Mouse (Mus musculus) left cerebral cortex, postnatal 4 days (tissue): Measurements from ENCODE around the gene Srgap3. TPM values are rescaled to one million over a fixed set of nuclear protein-coding genes. Genes with fewer than 3 reads are reported as not detected.
A peak's percentile ranks its signal among the peaks of the same experiment; 100 is the strongest.
"Not testable (repeated sequence)": the region's sequence is repeated elsewhere in the genome, so short reads cannot be mapped to it uniquely, and the experiment has no call there.

Experiments
- DNase-seq: peaks from one replicate; pipeline ENCODE4 v3.0.0-alpha.2; 2022
- intact Hi-C: fragments of 180-260 bp; cut with DNase I; formaldehyde crosslinking; loops from one replicate; pipeline ENCODE4 v1.15.1; 2025
- total RNA-seq, 2 experiments: library from RNA; stranded (reverse); gene quantifications; 2 replicates each; pipeline ENCODE4 v1.2.3; 2021

Gene Srgap3
- total RNA-seq, 2 experiments from 2014 or later: 276 to 282 TPM

- intact Hi-C loops: loop anchor here (10.0 kb wide), 1 partner anchor 188 kb away; the partner anchor contains the start of gene Srgap3
- DNase-seq: no peak
These were observed 190.2 kb downstream of the Srgap3 start for GRCm38 (mm10) chr6:112756866-112757265.

DNA sequence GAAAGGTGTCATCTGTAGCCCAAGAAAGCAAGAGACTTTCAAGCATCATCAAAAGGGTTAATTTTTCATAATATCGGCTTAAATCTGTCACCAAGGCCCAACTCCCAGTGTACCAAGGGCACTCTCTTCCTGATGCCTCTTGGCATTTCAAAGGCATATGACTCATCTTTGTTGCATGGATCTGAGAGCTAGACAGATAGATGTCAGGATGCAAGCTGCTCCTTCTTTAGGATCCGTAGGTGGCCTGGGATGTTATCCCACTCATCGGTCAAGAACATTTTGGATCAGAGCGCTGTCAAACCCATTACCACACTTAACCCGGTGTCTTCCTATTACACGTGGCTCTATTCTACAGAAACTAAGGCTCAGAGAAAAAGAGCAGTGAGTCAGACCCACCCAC, 192.1 kb downstream of the Srgap3 start:
- intact Hi-C loops: loop anchor here (10.0 kb wide), 1 partner anchor 190 kb away; the partner anchor contains the start of gene Srgap3
- DNase-seq: no peak

- intact Hi-C loops: loop anchor here (10.0 kb wide), 1 partner anchor 192 kb away; the partner anchor contains the start of gene Srgap3
- no peak for DNase-seq
These were observed 194.5 kb downstream of the Srgap3 start for GRCm38 (mm10) chr6:112752517-112752916.

DNA sequence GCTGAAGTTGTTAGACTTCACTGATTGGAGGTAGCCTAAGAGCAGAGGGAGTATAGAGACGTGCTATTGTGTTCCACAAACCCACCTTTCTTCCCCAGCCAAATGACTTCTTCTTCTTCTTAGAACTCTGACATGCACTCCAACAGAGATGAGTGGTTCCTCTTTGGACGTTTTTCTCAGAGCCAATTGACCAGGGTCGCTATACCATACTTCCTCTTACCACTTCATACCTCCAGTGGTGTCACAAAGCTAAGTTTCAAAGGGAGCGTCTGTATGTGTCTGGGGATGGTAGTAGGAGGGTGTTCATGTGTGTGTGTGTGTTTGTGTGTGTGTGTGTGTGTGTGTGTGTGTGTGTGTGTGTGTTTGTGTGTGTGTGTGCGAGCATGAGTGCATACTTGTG, 195.1 kb downstream of the Srgap3 start:
- intact Hi-C loops: loop anchor here (10.0 kb wide), 1 partner anchor 193 kb away; the partner anchor contains the start of gene Srgap3
- no peak for DNase-seq

GRCm38 (mm10) chr6:112742297-112742696, 204.8 kb downstream of the Srgap3 start:
- intact Hi-C loops: no loop called here
- no peak for DNase-seq

- intact Hi-C loops: no loop called here
- DNase-seq: no peak
These were observed 205.3 kb downstream of the Srgap3 start for GRCm38 (mm10) chr6:112741766-112742165.

DNA sequence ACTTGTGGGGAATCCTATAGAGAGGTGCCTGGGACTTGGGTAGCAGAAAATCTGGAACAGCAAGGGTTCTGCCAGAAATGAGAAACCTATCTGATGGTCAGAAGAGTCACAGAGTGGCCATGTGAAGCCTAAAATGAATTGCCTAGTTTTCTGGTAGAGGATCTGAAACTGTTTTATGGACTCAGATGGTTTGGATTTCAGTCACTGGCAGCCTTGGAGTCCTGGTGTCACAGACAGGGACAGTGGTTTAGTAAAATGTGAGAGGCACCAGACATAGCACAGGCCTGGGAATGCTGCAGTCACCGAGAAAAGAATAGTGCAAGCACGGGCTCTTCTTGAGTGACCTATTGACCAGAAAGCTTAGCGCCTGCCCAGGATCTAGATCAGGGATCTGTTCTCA, 207.4 kb downstream of the Srgap3 start:
- intact Hi-C loops: no loop called here
- DNase-seq: no peak

DNA sequence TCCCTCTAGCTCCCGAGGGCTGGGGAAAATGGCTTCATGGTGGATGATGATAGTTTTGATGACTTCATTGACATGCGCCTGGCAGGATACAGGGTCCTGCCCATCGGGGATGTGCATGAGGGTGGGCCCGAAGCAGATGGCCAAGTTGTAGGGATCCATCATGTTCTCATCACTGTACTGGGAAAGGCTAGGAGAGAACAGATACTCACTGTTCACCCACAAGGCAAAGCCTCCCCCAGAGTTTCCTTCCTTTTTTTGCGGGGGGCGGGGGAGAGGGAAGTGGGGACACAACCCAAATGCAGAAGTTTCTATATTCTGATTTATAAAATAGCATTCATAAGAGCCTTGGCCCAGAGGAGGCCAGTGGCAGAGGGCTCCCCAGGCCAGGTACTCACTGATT, 208.1 kb downstream of the Srgap3 start:
- DNase-seq: no peak
- intact Hi-C loops: no loop called here

GRCm38 (mm10) chr6:112736471-112736870, 210.6 kb downstream of the Srgap3 start:
- intact Hi-C loops: no loop called here
- no peak for DNase-seq

DNA sequence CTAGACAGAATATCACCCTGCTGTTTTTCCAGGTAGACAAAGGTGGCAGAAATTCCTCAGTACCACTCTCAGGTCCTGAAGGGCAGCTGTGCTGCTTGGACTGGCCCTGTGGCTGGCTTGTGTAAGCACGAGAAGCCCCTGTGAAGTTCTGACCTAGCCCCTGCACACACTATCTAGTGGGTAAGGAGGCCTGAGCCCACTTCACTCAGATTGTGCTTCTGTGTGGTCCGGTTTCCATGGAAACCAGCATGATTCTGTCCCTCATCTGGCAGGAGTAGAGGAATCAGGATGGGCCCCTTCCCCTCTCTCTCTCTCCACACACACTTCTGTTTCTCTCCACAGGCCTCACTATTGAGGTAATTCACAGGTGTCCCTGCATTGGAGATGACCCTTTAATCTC, 212.0 kb downstream of the Srgap3 start:
- no peak for DNase-seq
- intact Hi-C loops: no loop called here

GRCm38 (mm10) chr6:112733942-112734341, 213.1 kb downstream of the Srgap3 start:
- intact Hi-C loops: no loop called here
- no peak for DNase-seq

GRCm38 (mm10) chr6:112732434-112732833, 214.6 kb downstream of the Srgap3 start:
- no peak for DNase-seq
- intact Hi-C loops: no loop called here

- no peak for DNase-seq
These were observed 215.7 kb downstream of the Srgap3 start for GRCm38 (mm10) chr6:112731386-112731785.

GRCm38 (mm10) chr6:112728760-112729422, 218.2 kb downstream of the Srgap3 start:
- intact Hi-C loops: no loop called here
- peak; percentile 45 for DNase-seq

More at GRCm38 (mm10) chr6:112731386-112731785, 215.7 kb downstream of the Srgap3 start:
- intact Hi-C loops: no loop called here

DNA sequence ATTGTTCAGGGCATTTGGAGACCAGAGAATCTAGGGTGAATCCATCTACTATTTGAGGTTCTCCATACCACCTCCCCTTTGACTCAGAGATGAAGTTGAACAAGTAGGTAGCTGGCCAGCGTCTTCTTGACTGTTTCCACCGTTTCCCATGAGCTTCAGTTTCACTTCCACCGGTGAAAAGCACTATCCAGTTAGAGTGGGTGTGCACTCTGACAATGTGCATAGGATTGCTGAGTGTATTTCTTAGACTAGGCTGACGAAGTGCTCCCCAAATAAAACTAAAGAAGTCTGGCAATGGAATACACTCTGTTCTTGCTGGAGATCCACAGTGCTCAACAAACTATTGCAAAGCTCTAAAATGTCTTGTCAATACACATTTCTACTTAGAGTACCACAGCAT, 221.6 kb downstream of the Srgap3 start:
- intact Hi-C loops: no loop called here
- no peak for DNase-seq

GRCm38 (mm10) chr6:112720409-112721080, 226.5 kb downstream of the Srgap3 start:
- DNase-seq: no peak
- intact Hi-C loops: no loop called here

GRCm38 (mm10) chr6:112719983-112720382, 227.1 kb downstream of the Srgap3 start:
- no peak for DNase-seq
- intact Hi-C loops: loop anchor here (5.0 kb wide), 1 partner anchor 282 kb away; no protein-coding TSS in a partner anchor

DNA sequence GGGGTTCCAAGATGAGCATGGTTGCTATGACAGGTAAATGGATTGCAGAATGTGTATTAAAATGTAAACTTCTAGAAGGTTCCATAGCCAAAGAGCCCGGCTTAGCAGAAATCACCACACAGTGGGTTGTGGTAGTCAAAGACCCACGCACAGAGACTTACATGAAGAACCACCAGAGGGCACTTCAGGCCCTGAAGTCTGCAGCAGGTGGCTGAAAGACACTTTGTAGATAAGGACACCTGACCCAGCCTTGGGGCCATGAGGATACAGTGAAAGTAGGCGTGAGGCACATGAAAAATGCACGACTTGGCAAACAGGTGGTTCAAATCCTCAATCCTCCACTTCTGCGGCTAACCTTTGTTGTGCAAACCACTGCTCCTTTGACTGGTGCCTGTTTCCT, 229.9 kb downstream of the Srgap3 start:
- peak; percentile 41 for DNase-seq
- intact Hi-C loops: loop anchor here (5.0 kb wide), 1 partner anchor 285 kb away; no protein-coding TSS in a partner anchor

GRCm38 (mm10) chr6:112713951-112714350, 233.1 kb downstream of the Srgap3 start:
- intact Hi-C loops: no loop called here
- DNase-seq: no peak

GRCm38 (mm10) chr6:112702296-112702695, 244.8 kb downstream of the Srgap3 start:
- not testable (repeated sequence) for DNase-seq
- intact Hi-C loops: loop anchor here (5.0 kb wide), 2 partner anchors 245 to 300 kb away; partner anchors contain the start of gene Srgap3

DNA sequence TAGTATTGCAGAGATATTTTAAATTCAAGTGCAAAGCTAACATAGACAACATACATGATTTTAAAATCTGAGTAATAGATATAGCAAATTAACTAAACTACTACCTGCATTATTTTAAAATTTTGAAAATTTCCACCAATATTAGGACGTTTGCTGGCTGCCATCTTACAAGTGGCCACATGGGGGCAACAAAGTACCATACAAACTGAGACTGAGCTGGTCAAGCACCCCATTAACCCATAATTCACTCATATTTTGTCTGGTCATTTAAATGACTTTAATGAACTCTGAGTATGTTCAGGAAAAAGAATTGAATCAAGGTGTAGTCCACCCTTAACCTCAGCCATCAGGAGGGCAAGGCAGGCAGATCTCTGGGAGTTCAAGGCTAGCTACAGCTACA, 246.7 kb downstream of the Srgap3 start:
- intact Hi-C loops: loop anchor here (5.0 kb wide), 2 partner anchors 247 to 302 kb away; partner anchors contain the start of gene Srgap3
- peak; percentile 64 for DNase-seq

GRCm38 (mm10) chr6:112699115-112699514, 248.0 kb downstream of the Srgap3 start:
- intact Hi-C loops: no loop called here
- DNase-seq: no peak
